Mouse (Mus musculus) neural tube, embryonic 14.5 days (tissue): ENCODE data around the gene Ccdc184. TPM values are rescaled to one million over a fixed set of nuclear protein-coding genes. Genes with fewer than 3 reads are reported as not detected.
A peak's percentile ranks its signal among the peaks of the same experiment; 100 is the strongest.

Source experiments
- ATAC-seq: fragments of 200-750 bp; cut with Nextera tagmentation; 2 replicates; pipeline ENCODE4 v1.8.0; 2017; ENCODE audit warnings: low read depth, mild to moderate bottlenecking, moderate TSS enrichment, moderate library complexity
- H3K27ac ChIP-seq: fragments of 300-500 bp; sonication (generic); 2 replicates; pipeline ENCODE4 v1.5.1; 2014; ENCODE audit warnings: low read depth, mild to moderate bottlenecking, control low read depth, low read length, moderate library complexity, mixed read lengths
- H3K27me3 ChIP-seq: fragments of 300-500 bp; sonication (generic); 2 replicates; pipeline ENCODE4 v1.6.1; 2014; ENCODE audit warnings: low read length; ENCODE audit not compliant: control insufficient read depth, insufficient read depth
- H3K36me3 ChIP-seq: fragments of 300-500 bp; sonication (generic); 2 replicates; pipeline ENCODE4 v1.6.1; 2014; ENCODE audit warnings: low read length, mixed read lengths; ENCODE audit not compliant: control insufficient read depth, insufficient read depth
- H3K4me1 ChIP-seq: fragments of 300-500 bp; sonication (generic); 2 replicates; pipeline ENCODE4 v1.6.1; 2014; ENCODE audit warnings: low read length; ENCODE audit not compliant: control insufficient read depth, insufficient read depth
- H3K4me2 ChIP-seq: fragments of 300-500 bp; sonication (generic); 2 replicates; pipeline ENCODE4 v1.6.1; 2014; ENCODE audit warnings: mild to moderate bottlenecking, low read depth, low read length, control low read depth
- H3K4me3 ChIP-seq: fragments of 300-500 bp; sonication (generic); 2 replicates; pipeline ENCODE4 v1.5.1; 2014; ENCODE audit warnings: low read depth, low read length, control low read depth, mixed read lengths
- H3K9ac ChIP-seq: fragments of 300-500 bp; sonication (generic); replicated peaks from 2 replicates; pipeline ENCODE4 v1.6.1; 2014; ENCODE audit warnings: low read depth, mild to moderate bottlenecking, control low read depth, low read length, mixed read lengths
- H3K9me3 ChIP-seq: fragments of 300-500 bp; sonication (generic); 2 replicates; pipeline ENCODE4 v1.6.1; 2016; ENCODE audit warnings: low read length; ENCODE audit not compliant: control insufficient read depth
- WGBS: fragments of 180-500 bp; shearing (Covaris S2); extraction: QIAGEN DNeasy Blood & Tissue Kit; methylation state at CpG from one replicate; pipeline ENCODE4 v1.1.7; 2014; 5-methylcytosine and 5-hydroxymethylcytosine counted together
- polyA plus RNA-seq: library from polyadenylated mRNA; unstranded; fragments of >200 nt; fragmentation: Nextera tagmentation; extraction: Ambion mirVana; gene quantifications from 2 replicates; pipeline ENCODE4 v1.2.1, GENCODE M21; 2014

Gene Ccdc184
- polyA plus RNA-seq: 85.9 and 117 TPM in 2 replicates

GRCm38 (mm10) chr15:98166963-98167644 lies at the start of gene Ccdc184:
Ccdc184 (plus strand) TSS chr15:98167158.
- Histone ChIP-seq H3K9me3 (no peaks in the 10 kb centered on the region), H3K36me3 (no peaks in the 10 kb centered on the region), H3K27me3 (peaks cover 8% of the 10 kb centered on the region), H3K9ac (peak within 1 kb of the TSS; percentile 58), H3K4me1 (peaks cover 15% of the 10 kb centered on the region; the same call in 1 of the 2 replicates), H3K27ac (peak within 1 kb of the TSS; percentile 91), H3K4me2 (peak within 1 kb of the TSS; percentile 77), H3K4me3 (peak within 1 kb of the TSS; percentile 58)
- ATAC-seq: peak; percentile 75
- WGBS: 2% methylated on average over 15 of the region's 18 CpGs

GRCm38 (mm10) chr15:98119363-98119762 lies 47.6 kb upstream of the Ccdc184 start:
- WGBS: 78% methylated on average over 12 of the region's 12 CpGs
- Histone ChIP-seq H3K9me3 (no peaks in the 10 kb centered on the region), H3K9ac (no peak overlapping the region), H3K36me3 (peaks cover 47% of the 10 kb centered on the region), H3K4me3 (no peak overlapping the region), H3K4me2 (no peak overlapping the region), H3K27me3 (no peaks in the 10 kb centered on the region), H3K4me1 (no peaks in the 10 kb centered on the region), H3K27ac (no peak overlapping the region)
- no peak for ATAC-seq

GRCm38 (mm10) chr15:98120831-98121230 lies 46.1 kb upstream of the Ccdc184 start:
- H3K27me3 ChIP-seq: no peaks in the 10 kb centered on the region
- no peak overlapping the region for H3K9ac ChIP-seq
- no peaks in the 10 kb centered on the region for H3K4me1 ChIP-seq
- H3K4me3 ChIP-seq: no peak overlapping the region
- ATAC-seq: no peak
- H3K4me2 ChIP-seq: no peak overlapping the region
- H3K9me3 ChIP-seq: no peaks in the 10 kb centered on the region
- 93% methylated on average over 20 of the region's 20 CpGs for WGBS
- H3K27ac ChIP-seq: no peak overlapping the region
- peaks cover 56% of the 10 kb centered on the region for H3K36me3 ChIP-seq

GRCm38 (mm10) chr15:98131001-98131400 lies 36.0 kb upstream of the Ccdc184 start:
- Histone ChIP-seq H3K27me3 (no peaks in the 10 kb centered on the region), H3K27ac (no peak overlapping the region), H3K4me1 (no peaks in the 10 kb centered on the region), H3K9ac (no peak overlapping the region), H3K9me3 (no peaks in the 10 kb centered on the region), H3K4me2 (no peak overlapping the region), H3K36me3 (peaks cover 58% of the 10 kb centered on the region), H3K4me3 (no peak overlapping the region)
- 98% methylated on average over 4 of the region's 4 CpGs for WGBS
- no peak for ATAC-seq

GRCm38 (mm10) chr15:98131451-98131850 lies 35.5 kb upstream of the Ccdc184 start:
- 94% methylated on average over 7 of the region's 7 CpGs for WGBS
- Histone ChIP-seq H3K9ac (no peak overlapping the region), H3K36me3 (peaks cover 58% of the 10 kb centered on the region), H3K27ac (no peak overlapping the region), H3K4me3 (no peak overlapping the region), H3K4me1 (no peaks in the 10 kb centered on the region), H3K9me3 (no peaks in the 10 kb centered on the region), H3K27me3 (no peaks in the 10 kb centered on the region), H3K4me2 (no peak overlapping the region)
- no peak for ATAC-seq

- Histone ChIP-seq H3K27ac (no peak overlapping the region), H3K4me1 (no peaks in the 10 kb centered on the region), H3K9me3 (no peaks in the 10 kb centered on the region), H3K9ac (no peak overlapping the region), H3K36me3 (peaks cover 59% of the 10 kb centered on the region), H3K27me3 (no peaks in the 10 kb centered on the region), H3K4me2 (no peak overlapping the region), H3K4me3 (no peak overlapping the region)
- no peak for ATAC-seq
- WGBS: 88% methylated on average over 15 of the region's 15 CpGs
These were observed 34.9 kb upstream of the Ccdc184 start for GRCm38 (mm10) chr15:98131942-98132655.

- 85% methylated on average over 3 of the region's 3 CpGs for WGBS
These were observed 33.5 kb upstream of the Ccdc184 start for GRCm38 (mm10) chr15:98133471-98133870.

GRCm38 (mm10) chr15:98134034-98134433 lies 32.9 kb upstream of the Ccdc184 start:
- peaks cover 48% of the 10 kb centered on the region for H3K36me3 ChIP-seq

More at GRCm38 (mm10) chr15:98133471-98133870, 33.5 kb upstream of the Ccdc184 start:
- peaks cover 47% of the 10 kb centered on the region for H3K36me3 ChIP-seq
- H3K27ac ChIP-seq: no peak overlapping the region
- H3K4me1 ChIP-seq: no peaks in the 10 kb centered on the region
- no peak overlapping the region for H3K4me3 ChIP-seq
- ATAC-seq: no peak
- no peaks in the 10 kb centered on the region for H3K27me3 ChIP-seq
- H3K4me2 ChIP-seq: no peak overlapping the region
- no peaks in the 10 kb centered on the region for H3K9me3 ChIP-seq
- no peak overlapping the region for H3K9ac ChIP-seq

GRCm38 (mm10) chr15:98134666-98135065 lies 32.3 kb upstream of the Ccdc184 start:
- Histone ChIP-seq H3K9ac (no peak overlapping the region), H3K27me3 (no peaks in the 10 kb centered on the region), H3K27ac (no peak overlapping the region), H3K4me1 (no peaks in the 10 kb centered on the region), H3K4me3 (no peak overlapping the region), H3K36me3 (peaks cover 46% of the 10 kb centered on the region), H3K9me3 (no peaks in the 10 kb centered on the region), H3K4me2 (no peak overlapping the region)
- 73% methylated on average over 3 of the region's 3 CpGs for WGBS
- ATAC-seq: no peak

More at GRCm38 (mm10) chr15:98134034-98134433, 32.9 kb upstream of the Ccdc184 start:
- no peak overlapping the region for H3K4me3 ChIP-seq
- no peak overlapping the region for H3K4me2 ChIP-seq
- no peaks in the 10 kb centered on the region for H3K9me3 ChIP-seq
- no peak for ATAC-seq
- H3K9ac ChIP-seq: no peak overlapping the region
- WGBS: 86% methylated on average over 4 of the region's 4 CpGs
- no peaks in the 10 kb centered on the region for H3K4me1 ChIP-seq
- no peak overlapping the region for H3K27ac ChIP-seq
- H3K27me3 ChIP-seq: no peaks in the 10 kb centered on the region
